Mouse (Mus musculus) bone marrow, adult 2 months (tissue): ENCODE measurements at regions not wholly inside any gene's neighbourhood (a gene's known extent, or its start where the extent isn't known, plus 50 kb on each side); places are given as distances from the start of the nearest gene placed in this dataset.

Experiments
- CTCF ChIP-seq: fragments of 200-500 bp; IDR thresholded peaks from 2 replicates; pipeline ENCODE4 v1.5.1; 2011; ENCODE audit warnings: low read length, control low read depth; ENCODE audit not compliant: control insufficient read depth, insufficient read depth
- POLR2A ChIP-seq: fragments of 200-500 bp; IDR thresholded peaks from 2 replicates; pipeline ENCODE4 v1.6.1; 2011; ENCODE audit warnings: low read depth, mild to moderate bottlenecking, control low read depth, low read length, borderline replicate concordance; ENCODE audit not compliant: control insufficient read depth

DNA sequence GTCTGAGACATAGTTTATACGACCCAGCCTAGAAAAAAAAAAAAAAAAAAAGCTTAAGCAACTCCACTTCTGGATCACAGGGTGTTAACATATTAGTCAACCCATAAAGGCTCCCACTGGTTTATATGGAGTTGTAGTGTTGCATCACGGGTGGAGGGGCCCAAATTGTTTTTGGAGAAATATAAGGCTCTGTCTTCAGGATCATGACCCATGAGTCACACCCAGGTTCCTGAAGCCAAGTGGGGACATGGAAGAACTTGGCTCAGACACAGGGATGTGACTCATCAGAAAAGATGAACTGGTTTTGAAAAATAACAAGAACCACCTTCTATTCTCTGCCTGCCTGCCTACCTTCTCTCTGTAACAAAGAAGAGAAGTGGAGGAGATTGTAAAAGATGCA is 108.5 kb upstream of the Bmp2 start:
- TF ChIP-seq CTCF (no peak), POLR2A (no peak)
